In the genomic region with DNA sequence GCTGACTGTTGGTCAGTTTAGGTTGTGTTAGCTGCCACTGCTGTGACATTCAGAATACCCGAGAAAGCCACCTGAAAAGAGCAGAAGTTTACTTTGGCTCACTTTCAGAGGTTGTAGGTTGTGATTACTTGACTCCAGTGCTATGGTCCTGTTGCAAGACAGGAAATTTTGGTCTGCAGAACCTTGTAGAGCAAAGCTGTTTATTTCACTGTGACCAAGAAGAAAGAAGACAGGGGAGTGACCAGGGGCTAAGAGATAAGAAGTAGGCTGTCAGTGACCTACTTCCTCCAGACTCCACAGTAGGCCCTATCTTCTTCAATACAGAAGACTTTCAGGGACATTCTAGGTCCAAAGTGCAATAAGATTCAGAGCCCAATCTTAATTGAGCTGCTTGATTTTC, we compare ENCODE assay signal across 18 mouse cellular contexts. TPM values are rescaled to one million over a fixed set of nuclear protein-coding genes. Genes with fewer than 3 reads are reported as not detected.
DNase-seq lines count a peak whose midpoint lies in the region; ATAC-seq and TF ChIP-seq lines count a peak whose summit lies in the region.
"Had no signal": no experiment of that assay in that cellular context is flagged by ENCODE, and none has a peak within 500 bp of the region (broad histone marks: within the 10 kb centered on the region; RNA-seq: fewer than 3 reads in every experiment).

No protein-coding gene starts in this region.

- no peak for TF ChIP-seq POLR2A in kidney, adult 2 months (IDR thresholded peaks at IDR 0.05; ENCODE audit: low read depth, low read length)

- H3K9me3 ChIP-seq in G1E (replicated peaks) = no peaks in the 10 kb centered on the region
- H3K9me3 ChIP-seq in megakaryocyte, embryonic 14.5 days = no peaks in the 10 kb centered on the region
- H3K9me3 ChIP-seq in hindbrain, embryonic 12.5 days (replicated peaks) = no peaks in the 10 kb centered on the region
- H3K9me3 ChIP-seq: kidney, embryonic 15.5 days; limb, embryonic 13.5 days; lung, embryonic 15.5 days; midbrain, embryonic 12.5 days had no signal

- ATAC-seq in G1E (ENCODE audit: extremely low read depth, insufficient number of reproducible peaks, low FRiP score, poor library complexity, severe bottlenecking) = peak; percentile 75
- ATAC-seq in granulocyte monocyte progenitor cell, adult 5-6 weeks (replicated peaks; ENCODE audit: poor library complexity, severe bottlenecking) = peak; percentile 51
- no peak for ATAC-seq in hindbrain, embryonic 12.5 days (ENCODE audit: low FRiP score)
- ATAC-seq: forebrain, embryonic 16.5 days; Patski had no signal

- TF ChIP-seq CTCF in kidney, adult 2 months (conservative IDR thresholded peaks at IDR 0.05; ENCODE audit: insufficient read depth, insufficient read length, low read depth, low read length) = no peak
- TF ChIP-seq CTCF in G1E (IDR thresholded peaks at IDR 0.05; ENCODE audit: low read depth, low read length) = no peak

- peak; percentile 6 for DNase-seq in kidney, adult 2 months
- no peak for DNase-seq in kidney, adult 8-10 months
- no peak for DNase-seq in G1E (ENCODE audit: low spot score)
- no peak for DNase-seq in spleen, postnatal 10 days (ENCODE audit: low spot score in 2 of 2)
- DNase-seq: adrenal gland, postnatal 14 days; cerebellum, adult 9-11 months; embryo, embryonic 11 days; retina, postnatal 1 day; thymus, adult 2 months had no signal

- no peak overlapping the region for H3K9ac ChIP-seq in hindbrain, embryonic 12.5 days
- H3K9ac ChIP-seq: kidney, embryonic 15.5 days; limb, embryonic 13.5 days; lung, embryonic 15.5 days; midbrain, embryonic 12.5 days had no signal

- no peaks in the 10 kb centered on the region for H3K27me3 ChIP-seq in kidney, adult 2 months (replicated peaks; ENCODE audit: control insufficient read depth, insufficient read depth, low read length)
- no peaks in the 10 kb centered on the region for H3K27me3 ChIP-seq in G1E (ENCODE audit: insufficient read depth, low read length)
- H3K27me3 ChIP-seq in megakaryocyte, embryonic 14.5 days (replicated peaks) = no peaks in the 10 kb centered on the region
- no peaks in the 10 kb centered on the region for H3K27me3 ChIP-seq in hindbrain, embryonic 12.5 days
- H3K27me3 ChIP-seq: kidney, embryonic 15.5 days; limb, embryonic 13.5 days; lung, embryonic 15.5 days; midbrain, embryonic 12.5 days; Patski had no signal

- no peaks in the 10 kb centered on the region for H3K36me3 ChIP-seq in kidney, adult 2 months (ENCODE audit: control insufficient read depth, insufficient read depth, low read length)
- H3K36me3 ChIP-seq in G1E (replicated peaks) = peaks cover 3% of the 10 kb centered on the region
- peaks cover 12% of the 10 kb centered on the region for H3K36me3 ChIP-seq in megakaryocyte, embryonic 14.5 days (replicated peaks; ENCODE audit: low read length)
- no peaks in the 10 kb centered on the region for H3K36me3 ChIP-seq in hindbrain, embryonic 12.5 days
- H3K36me3 ChIP-seq: kidney, embryonic 15.5 days; limb, embryonic 13.5 days; lung, embryonic 15.5 days had no signal

- no peak overlapping the region for H3K27ac ChIP-seq in kidney, adult 2 months (ENCODE audit: insufficient read depth, low read depth, low read length)
- no peak overlapping the region for H3K27ac ChIP-seq in hindbrain, embryonic 12.5 days
- H3K27ac ChIP-seq: kidney, embryonic 15.5 days; limb, embryonic 13.5 days; lung, embryonic 15.5 days; midbrain, embryonic 12.5 days had no signal

- H3K4me2 ChIP-seq in hindbrain, embryonic 12.5 days (replicated peaks) = no peak overlapping the region
- H3K4me2 ChIP-seq: kidney, embryonic 15.5 days; limb, embryonic 13.5 days; lung, embryonic 15.5 days; midbrain, embryonic 12.5 days had no signal

- WGBS in kidney, adult 2 months = 18% methylated on average over 1 of the region's 1 CpGs
- 80% methylated on average over 1 of the region's 1 CpGs for WGBS in hindbrain, embryonic 12.5 days

- H3K4me1 ChIP-seq in kidney, adult 2 months (ENCODE audit: control insufficient read depth, insufficient read depth, low read length) = peaks cover 3% of the 10 kb centered on the region; the same call in 1 of the 2 replicates
- H3K4me1 ChIP-seq in G1E (ENCODE audit: insufficient read depth, low read depth, low read length) = peaks cover 17% of the 10 kb centered on the region
- H3K4me1 ChIP-seq in megakaryocyte, embryonic 14.5 days = peaks cover 79% of the 10 kb centered on the region
- no peaks in the 10 kb centered on the region for H3K4me1 ChIP-seq in hindbrain, embryonic 12.5 days
- H3K4me1 ChIP-seq: kidney, embryonic 15.5 days; limb, embryonic 13.5 days; lung, embryonic 15.5 days; midbrain, embryonic 12.5 days had no signal

- no peak overlapping the region for H3K4me3 ChIP-seq in kidney, adult 2 months (ENCODE audit: insufficient read depth, low read depth, low read length)
- H3K4me3 ChIP-seq in G1E (ENCODE audit: low read depth, low read length) = no peak overlapping the region
- H3K4me3 ChIP-seq in megakaryocyte, embryonic 14.5 days (replicated peaks) = peak overlapping the region; percentile 53
- no peak overlapping the region for H3K4me3 ChIP-seq in hindbrain, embryonic 12.5 days
- H3K4me3 ChIP-seq: kidney, embryonic 15.5 days; limb, embryonic 13.5 days; lung, embryonic 15.5 days; midbrain, embryonic 12.5 days had no signal

RNA-seq across cellular contexts. Expression of a gene that starts 17.6 kb away (rescaled TPM):
- polyA plus RNA-seq in kidney, adult 2 months (2012; rRNA removed) = 1.5 and 2.4 TPM in 2 replicates
- total RNA-seq in G1E (2014; fragmentation: Nextera tagmentation) (34.2 and 44.3 TPM in 2 replicates), G1E (2017) (28.2 and 28.4 TPM in 2 replicates)
- polyA plus RNA-seq in G1E (2012) = 4.5 and 6.8 TPM in 2 replicates
- 18.0 and 18.1 TPM in 2 replicates for total RNA-seq in granulocyte monocyte progenitor cell, adult 5-6 weeks (2014; fragmentation: Nextera tagmentation)
- 16.4 and 18.1 TPM in 2 replicates for total RNA-seq in granulocyte monocyte progenitor cell, adult 5-6 weeks (2017)
- 1.9 TPM in 1 of 2 replicates, not detected in the other for polyA plus RNA-seq in megakaryocyte, embryonic 14.5 days (2012; ENCODE audit: insufficient read depth, low replicate concordance)
- polyA plus RNA-seq in hindbrain, embryonic 12.5 days (2016; fragmentation: Nextera tagmentation; extraction: Ambion mirVana) = 43.3 and 48.4 TPM in 2 replicates

RNA-seq across cellular contexts. Expression of a gene that starts 28.8 kb away (rescaled TPM):
- 112 and 123 TPM in 2 replicates for polyA plus RNA-seq in kidney, adult 2 months (2012; rRNA removed)
- 111 and 115 TPM in 2 replicates for total RNA-seq in G1E (2014; fragmentation: Nextera tagmentation)
- 53.7 and 59.8 TPM in 2 replicates for total RNA-seq in G1E (2017)
- 30.9 and 34.5 TPM in 2 replicates for polyA plus RNA-seq in G1E (2012)
- 58.9 and 83.9 TPM in 2 replicates for total RNA-seq in granulocyte monocyte progenitor cell, adult 5-6 weeks (2014; fragmentation: Nextera tagmentation)
- total RNA-seq in granulocyte monocyte progenitor cell, adult 5-6 weeks (2017) = 73.6 and 78.2 TPM in 2 replicates
- 23.7 and 66.1 TPM in 2 replicates for polyA plus RNA-seq in megakaryocyte, embryonic 14.5 days (2012; ENCODE audit: insufficient read depth, low replicate concordance)
- polyA plus RNA-seq in hindbrain, embryonic 12.5 days (2016; fragmentation: Nextera tagmentation; extraction: Ambion mirVana) = 109 and 113 TPM in 2 replicates

RNA-seq across cellular contexts. Expression of a gene that starts 58.1 kb away (rescaled TPM):
- polyA plus RNA-seq in kidney, adult 2 months (2012; rRNA removed) = 12.1 and 14.5 TPM in 2 replicates
- total RNA-seq in G1E (2014; fragmentation: Nextera tagmentation) (14.4 and 15.0 TPM in 2 replicates), G1E (2017) (9.7 and 11.9 TPM in 2 replicates)
- polyA plus RNA-seq in G1E (2012) = 1.1 and 1.8 TPM in 2 replicates
- total RNA-seq in granulocyte monocyte progenitor cell, adult 5-6 weeks (2014; fragmentation: Nextera tagmentation) = 15.4 and 16.6 TPM in 2 replicates
- total RNA-seq in granulocyte monocyte progenitor cell, adult 5-6 weeks (2017) = 7.8 and 10.7 TPM in 2 replicates
- polyA plus RNA-seq in megakaryocyte, embryonic 14.5 days (2012; ENCODE audit: insufficient read depth, low replicate concordance) = 0.47 and 3.8 TPM in 2 replicates
- polyA plus RNA-seq in hindbrain, embryonic 12.5 days (2016; fragmentation: Nextera tagmentation; extraction: Ambion mirVana) = 13.4 and 13.8 TPM in 2 replicates
